Mouse (Mus musculus) adipocyte (in vitro differentiated cells): ENCODE data around the gene Tpx2.

Experiments used
- DNase-seq: peaks from one replicate; pipeline ENCODE4 v3.0.0-alpha.2; 2016; ENCODE audit warnings: low spot score

The Tpx2 gene

GRCm38 (mm10) chr2:152847815-152848302 lies at the start of gene Tpx2:
Gene Tpx2, plus strand, starts transcription at chr2:152847964.
- DNase-seq = peak; percentile 100

- DNase-seq = no peak
Observed at GRCm38 (mm10) chr2:152799954-152800761, 47.6 kb upstream of the Tpx2 start.

- no peak for DNase-seq
Observed at GRCm38 (mm10) chr2:152800762-152801113, 47.0 kb upstream of the Tpx2 start.

- DNase-seq = no peak
Observed at GRCm38 (mm10) chr2:152802303-152802702, 45.5 kb upstream of the Tpx2 start.

GRCm38 (mm10) chr2:152803081-152803480 lies 44.7 kb upstream of the Tpx2 start:
- no peak for DNase-seq

GRCm38 (mm10) chr2:152804408-152805110 lies 43.2 kb upstream of the Tpx2 start:
- no peak for DNase-seq

- no peak for DNase-seq
Observed at GRCm38 (mm10) chr2:152805111-152805490, 42.7 kb upstream of the Tpx2 start.

GRCm38 (mm10) chr2:152806037-152806436 lies 41.7 kb upstream of the Tpx2 start:
- DNase-seq = peak; percentile 51

- no peak for DNase-seq
Observed at GRCm38 (mm10) chr2:152808178-152808577, 39.6 kb upstream of the Tpx2 start.

- no peak for DNase-seq
Observed at GRCm38 (mm10) chr2:152810158-152810941, 37.4 kb upstream of the Tpx2 start.

- no peak for DNase-seq
Observed at GRCm38 (mm10) chr2:152811336-152812165, 36.2 kb upstream of the Tpx2 start.

GRCm38 (mm10) chr2:152813232-152813631 lies 34.5 kb upstream of the Tpx2 start:
- no peak for DNase-seq

- peak; percentile 92 for DNase-seq
Observed at GRCm38 (mm10) chr2:152814213-152814874, 33.4 kb upstream of the Tpx2 start.

- DNase-seq = no peak
Observed at GRCm38 (mm10) chr2:152815879-152816656, 31.7 kb upstream of the Tpx2 start.

- no peak for DNase-seq
Observed at GRCm38 (mm10) chr2:152816657-152817348, 31.0 kb upstream of the Tpx2 start.

- no peak for DNase-seq
Observed at GRCm38 (mm10) chr2:152817596-152818291, 30.0 kb upstream of the Tpx2 start.

GRCm38 (mm10) chr2:152818679-152819078 lies 29.1 kb upstream of the Tpx2 start:
- no peak for DNase-seq

GRCm38 (mm10) chr2:152819097-152819624 lies 28.6 kb upstream of the Tpx2 start:
- DNase-seq = no peak

- no peak for DNase-seq
Observed at GRCm38 (mm10) chr2:152819926-152820325, 27.8 kb upstream of the Tpx2 start.
